Comparison of ENCODE assay signal across 8 mouse cellular contexts in the genomic region with DNA sequence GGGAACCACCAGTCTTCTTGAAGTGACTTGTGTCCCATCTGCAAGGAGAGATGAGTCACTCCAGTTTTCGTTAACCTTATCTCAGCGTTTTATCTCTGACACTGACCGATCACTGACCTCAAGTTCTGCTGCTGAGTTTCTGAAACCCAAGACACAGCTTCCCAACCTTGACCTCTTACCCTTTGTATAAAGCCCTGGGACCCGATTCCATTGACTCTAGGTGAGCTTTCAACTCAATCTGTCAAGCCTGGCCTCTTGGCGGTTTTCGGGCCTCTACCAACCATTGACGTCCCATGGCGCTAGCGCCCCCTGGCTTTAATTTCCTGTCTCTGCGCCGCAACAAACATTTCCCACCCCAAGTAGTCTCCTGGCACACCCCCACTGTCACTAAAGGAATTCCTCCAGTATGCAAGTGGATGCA. TPM values are rescaled to one million over a fixed set of nuclear protein-coding genes. Genes with fewer than 3 reads are reported as not detected.
DNase-seq lines count a peak whose midpoint lies in the region; ATAC-seq and TF ChIP-seq lines count a peak whose summit lies in the region.

No protein-coding gene starts in this region.

- 50% methylated on average over 11 of the region's 11 CpGs for WGBS in kidney, embryonic 16.5 days
- 54% methylated on average over 11 of the region's 11 CpGs for WGBS in liver, postnatal 0 days (ENCODE audit: insufficient replicate concordance)
- WGBS in forebrain, embryonic 16.5 days = 53% methylated on average over 11 of the region's 11 CpGs

- no peak for ATAC-seq in CD4-positive, CD25-positive, alpha-beta regulatory T cell, adult 4 months
- no peak for ATAC-seq in kidney, embryonic 16.5 days (ENCODE audit: low FRiP score, low TSS enrichment)
- ATAC-seq in liver, postnatal 0 days = no peak
- no peak for ATAC-seq in forebrain, embryonic 16.5 days

- H3K27ac ChIP-seq in kidney, embryonic 16.5 days (ENCODE audit: low read length) = no peak overlapping the region
- H3K27ac ChIP-seq in ES-Bruce4 (ENCODE audit: insufficient read depth, low read length) = no peak overlapping the region
- H3K27ac ChIP-seq in liver, postnatal 0 days (ENCODE audit: low read depth) = no peak overlapping the region
- H3K27ac ChIP-seq in forebrain, embryonic 16.5 days (ENCODE audit: low read length) = no peak overlapping the region

- H3K27me3 ChIP-seq in kidney, embryonic 16.5 days (ENCODE audit: insufficient read depth, low read length) = peaks cover 28% of the 10 kb centered on the region
- no peaks in the 10 kb centered on the region; the same call in none of the 2 replicates for H3K27me3 ChIP-seq in ES-Bruce4 (ENCODE audit: control insufficient read depth, insufficient read depth, low read length, poor library complexity, severe bottlenecking)
- H3K27me3 ChIP-seq in liver, postnatal 0 days (ENCODE audit: insufficient read depth, low read length) = peaks cover 42% of the 10 kb centered on the region
- peaks cover 16% of the 10 kb centered on the region for H3K27me3 ChIP-seq in forebrain, embryonic 16.5 days (replicated peaks; ENCODE audit: control insufficient read depth, insufficient read depth, low read length)

- no peaks in the 10 kb centered on the region for H3K9me3 ChIP-seq in kidney, embryonic 16.5 days (ENCODE audit: low read length)
- H3K9me3 ChIP-seq in ES-Bruce4 (replicated peaks; ENCODE audit: control insufficient read depth, insufficient read depth, low read length, poor library complexity, severe bottlenecking) = no peaks in the 10 kb centered on the region
- no peaks in the 10 kb centered on the region for H3K9me3 ChIP-seq in liver, postnatal 0 days (ENCODE audit: low read length)
- H3K9me3 ChIP-seq in forebrain, embryonic 16.5 days (ENCODE audit: control insufficient read depth, low read length) = no peaks in the 10 kb centered on the region

- H3K4me2 ChIP-seq in kidney, embryonic 16.5 days (replicated peaks; ENCODE audit: low read depth, low read length) = no peak overlapping the region
- H3K4me2 ChIP-seq in liver, postnatal 0 days (ENCODE audit: low read depth, low read length) = no peak overlapping the region
- no peak overlapping the region for H3K4me2 ChIP-seq in forebrain, embryonic 16.5 days (ENCODE audit: low read length)

- H3K4me1 ChIP-seq in kidney, embryonic 16.5 days (ENCODE audit: insufficient read depth, low read length) = peaks cover 29% of the 10 kb centered on the region
- H3K4me1 ChIP-seq in ES-Bruce4 (ENCODE audit: control insufficient read depth, insufficient read depth, low read length) = no peaks in the 10 kb centered on the region
- H3K4me1 ChIP-seq in liver, postnatal 0 days (ENCODE audit: insufficient read depth) = peaks cover 30% of the 10 kb centered on the region
- H3K4me1 ChIP-seq in forebrain, embryonic 16.5 days (replicated peaks; ENCODE audit: control insufficient read depth, insufficient read depth, low read length) = peaks cover 28% of the 10 kb centered on the region

- no peak overlapping the region for H3K4me3 ChIP-seq in kidney, embryonic 16.5 days (ENCODE audit: low read length)
- no peak overlapping the region for H3K4me3 ChIP-seq in ES-Bruce4 (ENCODE audit: low read depth, low read length)
- no peak overlapping the region for H3K4me3 ChIP-seq in liver, postnatal 0 days (ENCODE audit: low read depth, low read length)
- H3K4me3 ChIP-seq in forebrain, embryonic 16.5 days (replicated peaks; ENCODE audit: low read length) = no peak overlapping the region

- peak; percentile 21 for DNase-seq in CD4-positive, CD25-positive, alpha-beta regulatory T cell, adult 2 months (ENCODE audit: low read depth, low spot score)
- peak; percentile 44 for DNase-seq in kidney, adult 18-20 months
- DNase-seq in liver, postnatal 0 days = no peak
- no peak for DNase-seq in T-cell, adult 2 months (ENCODE audit: low spot score)

- H3K9ac ChIP-seq in kidney, embryonic 16.5 days (replicated peaks; ENCODE audit: low read length) = no peak overlapping the region
- no peak overlapping the region for H3K9ac ChIP-seq in ES-Bruce4 (ENCODE audit: low read depth, poor library complexity, severe bottlenecking)
- H3K9ac ChIP-seq in liver, postnatal 0 days (replicated peaks) = no peak overlapping the region
- H3K9ac ChIP-seq in forebrain, embryonic 16.5 days (replicated peaks; ENCODE audit: low read depth, low read length) = no peak overlapping the region

- TF ChIP-seq CTCF in ES-Bruce4 (IDR thresholded peaks at IDR 0.05; ENCODE audit: low read depth, low read length) = peak; percentile 48
- peak; percentile 59 for TF ChIP-seq CTCF in liver, postnatal 0 days (IDR thresholded peaks at IDR 0.05; ENCODE audit: low read depth)

- no peak for TF ChIP-seq EP300 in ES-Bruce4 (IDR thresholded peaks at IDR 0.05; ENCODE audit: insufficient read depth, low read depth, low read length)
- no peak for TF ChIP-seq EP300 in liver, postnatal 0 days (IDR thresholded peaks at IDR 0.05; ENCODE audit: low read depth)

- no peaks in the 10 kb centered on the region for H3K36me3 ChIP-seq in kidney, embryonic 16.5 days (ENCODE audit: insufficient read depth, low read length)
- no peaks in the 10 kb centered on the region for H3K36me3 ChIP-seq in ES-Bruce4 (ENCODE audit: control insufficient read depth, insufficient read depth, low read length, poor library complexity, severe bottlenecking)
- H3K36me3 ChIP-seq in liver, postnatal 0 days (replicated peaks; ENCODE audit: insufficient read depth, low read length) = no peaks in the 10 kb centered on the region
- no peaks in the 10 kb centered on the region for H3K36me3 ChIP-seq in forebrain, embryonic 16.5 days (ENCODE audit: control insufficient read depth, insufficient read depth)

- no peak for TF ChIP-seq POLR2A in ES-Bruce4 (IDR thresholded peaks at IDR 0.05; ENCODE audit: insufficient read depth, low read length)

RNA-seq across cellular contexts. Expression of gene AI464131, which starts 2.3 kb away (rescaled TPM):
- not detected for polyA plus RNA-seq in CD4-positive, CD25-positive, alpha-beta regulatory T cell, adult 4 months (2017; shearing (Covaris generic))
- 9.3 and 9.5 TPM in 2 replicates for polyA plus RNA-seq in kidney, embryonic 16.5 days (2015; fragmentation: Nextera tagmentation; extraction: Ambion mirVana)
- polyA plus RNA-seq in ES-Bruce4 (2011; ENCODE audit: insufficient read depth, insufficient read length, low read depth, missing spikeins) = 3.8 and 3.9 TPM in 2 replicates
- 1.8 and 2.0 TPM in 2 replicates for polyA plus RNA-seq in liver, postnatal 0 days (2015; fragmentation: Nextera tagmentation; extraction: Ambion mirVana)
- polyA plus RNA-seq in forebrain, embryonic 16.5 days (2015; fragmentation: Nextera tagmentation; extraction: Ambion mirVana) = 2.8 and 3.4 TPM in 2 replicates

RNA-seq across cellular contexts. Expression of gene 1110017D15Rik, which starts 12.0 kb away (rescaled TPM):
- polyA plus RNA-seq in CD4-positive, CD25-positive, alpha-beta regulatory T cell, adult 4 months (2017; shearing (Covaris generic)) = not detected
- 0.37 and 0.57 TPM in 2 replicates for polyA plus RNA-seq in kidney, embryonic 16.5 days (2015; fragmentation: Nextera tagmentation; extraction: Ambion mirVana)
- not detected in 2 replicates for polyA plus RNA-seq in ES-Bruce4 (2011; ENCODE audit: insufficient read depth, insufficient read length, low read depth, missing spikeins)
- polyA plus RNA-seq in liver, postnatal 0 days (2015; fragmentation: Nextera tagmentation; extraction: Ambion mirVana) = not detected in 2 replicates
- polyA plus RNA-seq in forebrain, embryonic 16.5 days (2015; fragmentation: Nextera tagmentation; extraction: Ambion mirVana) = 8.8 and 11.1 TPM in 2 replicates

RNA-seq across cellular contexts. Expression of gene Nudt2, which starts 40.2 kb away (rescaled TPM):
- polyA plus RNA-seq in CD4-positive, CD25-positive, alpha-beta regulatory T cell, adult 4 months (2017; shearing (Covaris generic)) = 10 to 100 TPM; 16.7 to 21.5 TPM
- polyA plus RNA-seq in kidney, embryonic 16.5 days (2015; fragmentation: Nextera tagmentation; extraction: Ambion mirVana) = 54.4 and 56.0 TPM in 2 replicates
- polyA plus RNA-seq in ES-Bruce4 (2011; ENCODE audit: insufficient read depth, insufficient read length, low read depth, missing spikeins) = 37.4 and 38.3 TPM in 2 replicates
- 13.6 and 14.4 TPM in 2 replicates for polyA plus RNA-seq in liver, postnatal 0 days (2015; fragmentation: Nextera tagmentation; extraction: Ambion mirVana)
- 68.2 and 71.7 TPM in 2 replicates for polyA plus RNA-seq in forebrain, embryonic 16.5 days (2015; fragmentation: Nextera tagmentation; extraction: Ambion mirVana)

RNA-seq across cellular contexts. Expression of gene Kif24, which starts 40.5 kb away (rescaled TPM):
- 1 to 10 TPM; 1.6 to 1.7 TPM for polyA plus RNA-seq in CD4-positive, CD25-positive, alpha-beta regulatory T cell, adult 4 months (2017; shearing (Covaris generic))
- 5.8 and 6.5 TPM in 2 replicates for polyA plus RNA-seq in kidney, embryonic 16.5 days (2015; fragmentation: Nextera tagmentation; extraction: Ambion mirVana)
- 20.3 and 25.7 TPM in 2 replicates for polyA plus RNA-seq in ES-Bruce4 (2011; ENCODE audit: insufficient read depth, insufficient read length, low read depth, missing spikeins)
- polyA plus RNA-seq in liver, postnatal 0 days (2015; fragmentation: Nextera tagmentation; extraction: Ambion mirVana) = 2.4 and 2.5 TPM in 2 replicates
- polyA plus RNA-seq in forebrain, embryonic 16.5 days (2015; fragmentation: Nextera tagmentation; extraction: Ambion mirVana) = 3.7 and 4.9 TPM in 2 replicates

Comparison
In these comparisons a context has a peak if more than half of its experiments do, and no peak if none do; other contexts are left out.
1. DNase-seq: peak in CD4-positive, CD25-positive, alpha-beta regulatory T cell, adult 2 months (single experiment) and kidney, adult 18-20 months (single experiment); none in liver, postnatal 0 days (single experiment) and T-cell, adult 2 months (single experiment).